Comparison of ENCODE assay signal across 7 mouse cellular contexts in genomic region chr7:141392552-141393222, GRCm38 (mm10). TPM values are rescaled to one million over a fixed set of nuclear protein-coding genes. Genes with fewer than 3 reads are reported as not detected.
DNase-seq lines count a peak whose midpoint lies in the region; ATAC-seq and TF ChIP-seq lines count a peak whose summit lies in the region.

No protein-coding gene starts in this region.

- no peak for TF ChIP-seq RAD21 in CH12.LX (IDR thresholded peaks at IDR 0.05; ENCODE audit: low read depth, low read length)

- ATAC-seq in neural tube, embryonic 15.5 days (ENCODE audit: low FRiP score) = no peak

- peaks cover 7% of the 10 kb centered on the region for H3K27me3 ChIP-seq in CH12.LX (replicated peaks)
- no peaks in the 10 kb centered on the region for H3K27me3 ChIP-seq in neural tube, embryonic 15.5 days (replicated peaks)

- H3K27ac ChIP-seq in CH12.LX (ENCODE audit: insufficient read depth, low read depth) = no peak overlapping the region
- H3K27ac ChIP-seq in neural tube, embryonic 15.5 days (replicated peaks) = peak overlapping the region; percentile 89

- DNase-seq in 416B (ENCODE audit: low read depth) = peak; percentile 89
- no peak for DNase-seq in CH12.LX (ENCODE audit: extremely low read depth)
- peak; percentile 27 for DNase-seq in fibroblast of lung, adult 2 months (ENCODE audit: low read depth)
- DNase-seq in liver = peak; percentile 43
- no peak for DNase-seq in ovary, postnatal 10 days (ENCODE audit: low spot score)
- no peak for DNase-seq in kidney, postnatal 10 days

- TF ChIP-seq CTCF in CH12.LX (conservative IDR thresholded peaks at IDR 0.05 in 1 of 2, IDR thresholded peaks at IDR 0.05 in 1 of 2; ENCODE audit: low read depth in 2 of 2, low read length in 2 of 2) = no peak

- dilution Hi-C loops in CH12.LX (cut with MboI; ENCODE audit: extremely low pct_ligation_motif_present, extremely low pct_unique_long_range_greater_than_20kb, low sequenced_read_pairs) = no loop called here

- H3K79me2 ChIP-seq in CH12.LX (replicated peaks; ENCODE audit: control insufficient read depth, extremely low read depth, insufficient read depth, poor library complexity, severe bottlenecking) = peaks cover 18% of the 10 kb centered on the region

- H3K36me3 ChIP-seq in CH12.LX (replicated peaks in 1 of 2; ENCODE audit: control insufficient read depth in 1 of 2, insufficient read depth in 1 of 2, low read length in 1 of 2) = peaks cover 12 to 23% of the 10 kb centered on the region in 2 experiments
- peaks cover 17% of the 10 kb centered on the region for H3K36me3 ChIP-seq in neural tube, embryonic 15.5 days

- peak overlapping the region; percentile 29 for H3K9ac ChIP-seq in CH12.LX (ENCODE audit: insufficient read depth, low read depth)
- H3K9ac ChIP-seq in neural tube, embryonic 15.5 days (replicated peaks) = peak overlapping the region; percentile 77

- in situ Hi-C loops in CH12.LX (cut with MboI; ENCODE audit: low pct_ligation_motif_present, low pct_unique_long_range_greater_than_20kb, low sequenced_read_pairs) = no loop called here

- peak overlapping the region; percentile 68 to 79 (median 76) for H3K4me3 ChIP-seq in CH12.LX (replicated peaks in 1 of 3; ENCODE audit: low read depth in 2 of 3, low read length in 2 of 3, poor library complexity in 1 of 3)
- H3K4me3 ChIP-seq in neural tube, embryonic 15.5 days (replicated peaks) = peak overlapping the region; percentile 79

- H3K4me1 ChIP-seq in CH12.LX (ENCODE audit: control insufficient read depth in 1 of 2, insufficient read depth in 2 of 2) = peaks cover 4 to 33% of the 10 kb centered on the region in 2 experiments
- peaks cover 16% of the 10 kb centered on the region for H3K4me1 ChIP-seq in neural tube, embryonic 15.5 days

- no peak for TF ChIP-seq POLR2A in CH12.LX (IDR thresholded peaks at IDR 0.05; ENCODE audit: low read depth, low read length)

- H3K9me3 ChIP-seq in CH12.LX (replicated peaks; ENCODE audit: low read length) = no peaks in the 10 kb centered on the region
- no peaks in the 10 kb centered on the region for H3K9me3 ChIP-seq in neural tube, embryonic 15.5 days (replicated peaks)

- TF ChIP-seq EP300 in CH12.LX (IDR thresholded peaks at IDR 0.05; ENCODE audit: low read length) = no peak

- 30% methylated on average over 9 of the region's 9 CpGs for WGBS in neural tube, embryonic 15.5 days

- peak overlapping the region; percentile 52 for H3K4me2 ChIP-seq in CH12.LX (ENCODE audit: insufficient read depth, low read depth, poor library complexity, severe bottlenecking)
- peak overlapping the region; percentile 95 for H3K4me2 ChIP-seq in neural tube, embryonic 15.5 days

TF ChIP-seq in CH12.LX, 34 proteins besides CTCF, POLR2A, EP300 and RAD21:
- TF ChIP-seq MAX (IDR thresholded peaks at IDR 0.05; ENCODE audit: low read length) = peak; percentile 19; the same call in 1 of the 2 replicates
- no peak for TF ChIP-seq E2F4 (IDR thresholded peaks at IDR 0.05; ENCODE audit: insufficient replicate concordance, low read depth, low read length)
- TF ChIP-seq UBTF (IDR thresholded peaks at IDR 0.05; ENCODE audit: low read depth, low read length) = 0 out of 2 replicates have a peak, but pooled peaks have one; percentile 3
- TF ChIP-seq MEF2A (IDR thresholded peaks at IDR 0.05; ENCODE audit: borderline replicate concordance, low read depth, low read length) = no peak
- no peak for TF ChIP-seq CHD1 (IDR thresholded peaks at IDR 0.05; ENCODE audit: low read depth, low read length)
- no peak for TF ChIP-seq ETS1 (conservative IDR thresholded peaks at IDR 0.05; ENCODE audit: low read depth, low read length)
- TF ChIP-seq ZNF384 (IDR thresholded peaks at IDR 0.05; ENCODE audit: low read depth, low read length) = no peak
- TF ChIP-seq MXI1 (IDR thresholded peaks at IDR 0.05; ENCODE audit: low read depth, low read length) = no peak

RNA-seq across cellular contexts. Expression of gene Taldo1, which starts 0.7 kb away (rescaled TPM):
- 188 and 205 TPM in 2 replicates for total RNA-seq in CH12.LX (2012; rRNA removed)
- total RNA-seq in CH12.LX (2014; rRNA removed) = 228 and 237 TPM in 2 replicates
- polyA plus RNA-seq in CH12.LX (2012; ENCODE audit: insufficient read length, low read depth) = 124 and 129 TPM in 2 replicates
- 269 and 298 TPM in 2 replicates for polyA plus RNA-seq in neural tube, embryonic 15.5 days (2015; fragmentation: Nextera tagmentation; extraction: Ambion mirVana)

RNA-seq across cellular contexts. Expression of gene Gatd1, which starts 21.2 kb away (rescaled TPM):
- total RNA-seq in CH12.LX (2012; rRNA removed) (23.9 and 29.6 TPM in 2 replicates), CH12.LX (2014; rRNA removed) (26.4 and 31.4 TPM in 2 replicates)
- polyA plus RNA-seq in CH12.LX (2012; ENCODE audit: insufficient read length, low read depth) = 17.6 and 21.2 TPM in 2 replicates
- polyA plus RNA-seq in neural tube, embryonic 15.5 days (2015; fragmentation: Nextera tagmentation; extraction: Ambion mirVana) = 49.3 and 50.4 TPM in 2 replicates

RNA-seq across cellular contexts. Expression of gene Cend1, which starts 36.6 kb away (rescaled TPM):
- total RNA-seq in CH12.LX (2012; rRNA removed) = not detected in 2 replicates
- total RNA-seq in CH12.LX (2014; rRNA removed) = not detected in 2 replicates
- polyA plus RNA-seq in CH12.LX (2012; ENCODE audit: insufficient read length, low read depth) = not detected in 2 replicates
- 185 and 208 TPM in 2 replicates for polyA plus RNA-seq in neural tube, embryonic 15.5 days (2015; fragmentation: Nextera tagmentation; extraction: Ambion mirVana)

RNA-seq across cellular contexts. Expression of gene Slc25a22, which starts 45.0 kb away (rescaled TPM):
- 16.1 and 20.8 TPM in 2 replicates for total RNA-seq in CH12.LX (2012; rRNA removed)
- total RNA-seq in CH12.LX (2014; rRNA removed) = 6.1 and 6.5 TPM in 2 replicates
- polyA plus RNA-seq in CH12.LX (2012; ENCODE audit: insufficient read length, low read depth) = 31.5 and 32.1 TPM in 2 replicates
- polyA plus RNA-seq in neural tube, embryonic 15.5 days (2015; fragmentation: Nextera tagmentation; extraction: Ambion mirVana) = 76.7 and 88.8 TPM in 2 replicates

RNA-seq across cellular contexts. Expression of gene Pidd1, which starts 51.1 kb away (rescaled TPM):
- total RNA-seq in CH12.LX (2012; rRNA removed) (7.8 and 9.6 TPM in 2 replicates), CH12.LX (2014; rRNA removed) (5.1 and 5.8 TPM in 2 replicates)
- polyA plus RNA-seq in CH12.LX (2012; ENCODE audit: insufficient read length, low read depth) = 21.4 and 24.9 TPM in 2 replicates
- polyA plus RNA-seq in neural tube, embryonic 15.5 days (2015; fragmentation: Nextera tagmentation; extraction: Ambion mirVana) = 2.7 and 5.0 TPM in 2 replicates

Comparison
In these comparisons a context has a peak if more than half of its experiments do, and no peak if none do; other contexts are left out.
1. DNase-seq: peak in 416B (single experiment), fibroblast of lung, adult 2 months (single experiment) and liver (single experiment); none in CH12.LX (single experiment), ovary, postnatal 10 days (single experiment) and kidney, postnatal 10 days (single experiment).
2. RNA of gene Cend1, which starts 36.6 kb away (polyA plus RNA-seq): 185 to 208 TPM in neural tube, embryonic 15.5 days; not detected in CH12.LX; every median in the first group is over 100 times any median in the second.